Mouse (Mus musculus) adrenal gland, adult 8-10 months (tissue): ENCODE measurements around the gene Nfix. TPM values are rescaled to one million over a fixed set of nuclear protein-coding genes. Genes with fewer than 3 reads are reported as not detected.

Experiments used
- DNase-seq: peaks from one replicate; pipeline ENCODE4 v3.0.0; 2022
- total RNA-seq, 4 experiments: library from RNA; stranded (reverse); gene quantifications; 2 replicates each; pipeline ENCODE4 v1.2.4; 2022

Nfix gene
- total RNA-seq, 4 experiments from 2014 or later, result 99.6 to 150 (median 117) TPM

DNA sequence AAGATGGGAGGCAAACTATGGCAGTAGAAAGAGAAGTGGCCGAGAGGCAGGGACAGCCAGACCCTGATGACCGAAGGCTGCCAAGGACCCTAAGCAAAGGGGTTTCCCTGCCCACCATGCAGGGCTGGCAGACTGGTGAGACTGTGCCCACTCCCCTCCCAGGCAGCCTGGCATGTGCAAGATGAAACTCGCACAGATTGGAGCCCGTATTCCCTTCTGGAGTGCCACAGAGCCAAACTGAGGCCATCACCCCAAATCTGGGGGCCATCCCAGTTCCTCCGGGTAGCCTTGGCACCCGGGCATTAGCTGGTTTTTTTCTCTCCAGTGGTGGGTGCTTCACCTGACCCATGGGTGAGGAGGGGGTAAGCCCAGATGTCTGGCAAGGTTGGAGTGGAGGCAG lies 2.2 kb downstream of the Nfix start:
- no peak for DNase-seq

DNA sequence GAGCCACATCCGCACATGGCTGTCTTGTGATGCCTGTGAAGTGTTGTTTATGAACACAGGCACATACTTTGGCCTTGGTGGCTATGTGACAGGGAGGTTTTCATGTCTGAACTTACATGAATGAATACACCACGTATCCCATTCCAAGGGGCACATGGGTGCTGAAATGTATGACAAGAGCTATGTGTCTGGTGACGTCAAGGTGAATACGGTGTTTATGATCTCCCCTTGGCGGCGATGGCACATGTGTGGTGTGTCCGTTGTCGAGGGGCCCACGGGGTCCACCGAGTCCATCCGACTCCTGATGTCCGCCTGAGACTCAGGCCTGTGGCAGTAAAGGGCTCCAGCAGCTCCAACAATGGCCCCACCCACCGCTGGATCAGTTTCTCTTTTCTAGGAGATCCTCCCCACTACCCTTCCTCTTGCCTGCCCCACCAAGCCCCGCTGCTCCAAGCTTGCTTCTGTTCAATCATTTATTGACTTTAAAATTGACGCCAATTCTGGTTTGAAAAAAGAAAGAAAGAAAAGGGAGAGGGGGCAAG lies 2.8 kb downstream of the Nfix start:
- DNase-seq, result no peak

DNA sequence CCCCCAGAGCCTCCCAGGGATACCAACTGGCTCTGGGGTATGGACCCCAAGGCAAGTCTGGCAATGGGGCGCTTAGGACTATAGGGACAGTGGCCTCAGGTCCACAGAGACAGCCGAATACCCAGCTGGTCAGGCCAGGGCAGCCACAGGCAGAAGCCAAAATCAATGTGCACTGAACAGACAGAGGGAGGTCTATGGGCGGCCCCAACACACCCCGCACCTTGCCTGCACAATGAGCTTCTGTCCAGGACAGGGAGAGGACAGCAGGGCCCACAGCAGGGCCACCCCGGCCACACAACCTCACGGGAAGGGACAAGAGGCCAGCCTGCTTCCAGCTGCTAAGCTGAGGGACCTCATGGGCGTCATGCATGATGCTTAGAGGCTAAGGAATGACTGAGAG lies 5.7 kb downstream of the Nfix start:
- no peak for DNase-seq

DNA sequence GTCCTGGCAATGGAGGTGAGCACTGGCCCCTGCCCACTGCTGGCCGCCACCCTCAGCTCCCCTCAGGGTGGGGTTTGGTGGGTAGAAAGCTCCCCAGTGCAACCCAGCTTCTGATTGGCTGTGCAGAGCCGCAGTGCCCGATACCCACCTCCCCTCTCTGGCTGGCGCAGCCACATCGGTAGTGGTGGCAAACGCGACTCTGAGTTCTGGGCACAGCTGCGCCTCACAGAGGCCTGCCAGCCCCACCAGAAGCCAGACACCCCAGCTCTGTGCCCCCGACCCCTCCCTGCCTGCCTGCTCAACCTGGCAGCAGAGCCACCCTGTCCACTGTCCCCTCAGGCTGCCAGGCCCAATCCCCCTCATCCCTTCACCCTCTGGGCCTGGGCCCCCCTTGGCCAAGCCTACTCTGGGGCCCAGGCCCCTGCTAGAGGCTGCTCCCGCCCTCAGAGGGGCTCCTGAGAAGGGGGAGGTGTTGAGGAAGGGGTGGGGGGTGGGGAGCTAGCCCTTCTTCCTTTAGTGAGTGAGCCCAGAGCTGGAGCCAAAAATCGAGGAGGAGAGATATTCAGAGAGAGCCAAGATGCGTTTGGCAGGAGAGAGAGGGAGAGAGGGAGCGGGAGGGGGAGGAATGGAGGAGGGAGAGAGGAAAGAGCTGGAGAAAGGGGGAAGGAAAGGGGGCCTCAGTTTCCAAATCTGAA lies 6.2 kb downstream of the Nfix start:
- DNase-seq, result no peak

DNA sequence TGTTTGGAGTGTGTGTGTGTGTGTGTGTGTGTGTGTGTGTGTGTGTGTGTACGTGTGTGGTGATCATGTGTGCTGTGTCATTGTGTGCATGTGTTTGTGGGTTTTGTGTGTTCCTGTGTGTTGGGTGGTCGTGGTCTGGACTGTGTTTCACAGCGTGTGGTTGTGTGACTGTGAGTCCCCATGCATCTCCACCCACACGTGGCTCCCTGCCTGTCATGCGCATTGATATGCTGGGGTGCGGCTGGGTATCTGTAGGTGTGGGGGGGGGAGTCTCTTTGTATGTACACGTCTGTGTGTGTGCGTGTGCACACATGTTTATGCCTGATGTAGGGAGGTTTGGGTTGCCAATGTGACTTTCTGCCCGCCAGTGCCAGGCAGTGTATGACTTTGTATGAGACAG lies 7.0 kb downstream of the Nfix start:
- DNase-seq, result no peak

DNA sequence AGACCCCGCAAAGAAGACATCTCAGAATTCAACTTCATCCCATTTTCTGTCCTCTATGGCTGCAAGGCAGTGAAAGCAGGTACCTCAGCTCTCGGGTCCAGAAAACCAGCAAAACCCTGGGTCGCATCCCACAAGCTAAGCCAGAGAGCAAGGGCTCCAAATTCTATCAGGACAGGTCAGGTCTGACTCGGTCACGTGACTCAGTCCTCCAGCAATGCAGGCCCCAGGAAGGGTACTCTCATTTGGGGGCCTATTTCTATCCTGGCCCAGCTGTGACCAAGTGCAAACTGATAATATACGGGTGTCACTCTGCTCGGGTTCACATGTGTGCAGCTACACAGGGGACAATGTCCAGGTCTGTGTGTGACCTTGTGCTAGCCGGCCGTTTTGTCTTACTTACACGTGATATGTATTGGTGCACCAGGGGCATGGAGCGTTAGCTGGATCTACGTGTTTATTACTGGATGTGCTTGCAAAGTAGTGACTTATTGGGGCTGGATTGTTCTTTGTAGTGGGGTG lies 7.7 kb downstream of the Nfix start:
- DNase-seq, result no peak

DNA sequence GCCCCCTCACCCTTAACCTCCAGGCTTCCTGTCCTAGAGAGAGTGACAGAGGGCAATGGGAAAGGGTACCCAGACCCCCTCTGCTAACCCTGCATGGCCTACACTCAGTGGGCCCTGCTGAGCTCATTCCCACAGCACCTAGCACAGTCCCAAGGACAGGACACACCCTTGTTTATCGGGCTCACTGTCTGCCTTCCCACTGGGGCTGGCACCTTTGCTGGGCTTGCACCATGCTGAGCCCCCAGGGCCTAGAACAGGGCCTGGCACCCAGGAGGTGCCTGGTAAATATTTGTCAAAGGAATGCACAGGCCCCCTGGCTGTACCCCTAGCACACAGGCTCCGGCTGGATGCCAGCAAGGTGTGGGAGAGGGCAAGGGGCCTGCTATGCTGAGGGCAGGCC lies 9.6 kb downstream of the Nfix start:
- DNase-seq, result no peak

DNA sequence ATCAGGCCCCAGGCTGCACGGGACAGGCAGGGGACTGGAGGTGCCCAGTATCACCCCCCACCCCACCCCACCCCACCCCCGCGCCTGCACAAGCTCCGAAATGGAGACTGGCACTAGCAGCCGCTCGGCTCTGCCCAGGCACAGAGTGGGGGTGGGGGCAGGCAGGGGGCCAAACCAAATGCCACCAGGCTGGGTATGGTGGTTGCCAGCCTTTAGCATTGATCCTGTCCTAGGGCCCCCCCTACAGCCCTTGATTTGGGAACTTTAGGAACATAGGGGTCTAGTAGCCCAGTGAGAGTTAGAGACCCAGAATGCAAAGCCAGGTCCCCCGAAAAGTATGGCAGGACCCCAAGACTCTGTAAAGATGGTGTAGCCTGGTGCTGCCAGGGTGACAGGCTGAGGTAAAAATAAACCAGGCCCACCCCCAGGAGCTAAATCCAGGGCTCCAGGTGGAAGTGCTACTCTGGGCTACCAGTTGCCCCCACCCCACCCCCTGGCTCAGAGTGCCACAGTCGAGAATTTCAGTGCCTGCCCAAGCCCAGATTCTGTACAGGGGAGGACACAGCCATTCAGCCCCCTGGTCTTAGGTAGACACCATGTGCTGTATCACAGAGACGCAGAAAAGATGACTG lies 10.2 kb downstream of the Nfix start:
- no peak for DNase-seq

DNA sequence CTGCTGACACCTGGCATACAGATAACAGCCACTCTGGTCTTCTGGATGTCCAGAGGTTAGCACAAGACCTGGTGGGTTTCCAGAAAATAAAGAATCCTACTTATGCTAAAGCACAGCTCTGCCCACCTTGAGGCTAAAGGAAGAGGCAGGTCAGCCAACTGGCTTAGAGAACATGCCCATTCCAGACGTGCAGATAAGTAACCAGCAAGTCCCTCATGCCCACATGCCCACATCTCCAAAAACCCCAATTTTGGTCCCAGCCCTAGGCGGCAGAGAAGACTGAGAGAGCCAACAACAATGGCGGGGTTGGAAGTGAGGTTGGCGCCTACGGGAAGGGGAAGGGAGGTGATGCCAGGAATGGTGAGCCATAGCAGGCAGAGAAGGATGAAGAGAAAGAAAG lies 10.8 kb downstream of the Nfix start:
- no peak for DNase-seq

DNA sequence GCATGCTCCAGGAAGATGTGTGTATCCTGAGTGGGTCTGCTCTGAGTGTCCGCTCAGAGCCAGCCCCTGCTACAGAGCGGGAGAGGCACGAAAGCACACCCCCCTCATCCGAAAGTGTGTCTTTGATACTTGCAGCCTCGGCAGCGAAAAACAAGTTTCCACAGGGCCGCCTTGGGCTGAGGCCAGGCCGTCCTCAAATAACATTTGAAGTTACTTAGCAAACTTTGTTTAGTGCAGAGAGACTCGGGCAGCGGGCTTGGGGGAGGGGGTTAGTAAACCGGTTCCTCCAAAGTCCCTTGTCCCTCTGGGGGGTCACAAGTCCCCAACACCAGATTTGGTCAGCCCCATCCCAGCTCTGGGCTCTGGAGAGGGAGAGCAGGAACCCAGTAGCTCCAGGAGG lies 11.2 kb downstream of the Nfix start:
- no peak for DNase-seq

DNA sequence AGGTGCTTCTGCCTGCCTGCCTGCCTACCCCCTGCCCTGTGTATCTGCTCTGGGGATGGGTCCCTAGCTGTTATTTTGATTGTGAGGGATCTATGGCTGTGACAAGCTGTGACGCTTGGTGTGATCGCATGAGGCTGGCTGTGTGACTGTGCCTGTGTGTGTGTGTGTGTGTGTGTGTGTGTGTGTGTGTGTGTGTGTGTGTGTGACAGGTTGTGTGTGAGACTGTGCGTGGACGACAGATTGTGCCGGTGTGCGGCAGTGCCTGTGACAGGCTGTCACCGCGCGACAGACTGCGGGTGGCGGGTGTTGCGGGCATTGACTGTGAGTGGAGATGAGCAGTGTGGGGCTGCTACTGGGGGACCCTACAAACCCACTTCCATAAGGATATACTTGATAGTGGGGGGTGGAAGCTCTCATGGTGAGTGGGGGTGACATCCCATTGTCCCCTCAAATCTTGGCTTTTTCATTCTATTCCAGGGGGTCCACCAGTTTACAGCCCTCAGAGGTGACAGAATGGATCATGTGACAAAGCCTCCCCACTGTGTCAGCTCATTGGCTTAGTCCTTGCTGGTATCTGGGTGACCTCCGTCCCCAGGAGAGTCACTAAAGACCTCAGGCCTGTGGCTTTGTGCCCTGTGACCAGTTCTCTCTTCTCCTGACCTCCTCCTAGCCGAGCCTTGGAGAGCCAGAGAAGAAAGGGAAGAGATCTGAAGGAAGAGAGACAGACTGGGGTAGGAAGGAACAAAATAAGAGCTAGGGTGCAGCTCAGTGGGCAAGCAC lies 12.4 kb downstream of the Nfix start:
- DNase-seq, result no peak

DNA sequence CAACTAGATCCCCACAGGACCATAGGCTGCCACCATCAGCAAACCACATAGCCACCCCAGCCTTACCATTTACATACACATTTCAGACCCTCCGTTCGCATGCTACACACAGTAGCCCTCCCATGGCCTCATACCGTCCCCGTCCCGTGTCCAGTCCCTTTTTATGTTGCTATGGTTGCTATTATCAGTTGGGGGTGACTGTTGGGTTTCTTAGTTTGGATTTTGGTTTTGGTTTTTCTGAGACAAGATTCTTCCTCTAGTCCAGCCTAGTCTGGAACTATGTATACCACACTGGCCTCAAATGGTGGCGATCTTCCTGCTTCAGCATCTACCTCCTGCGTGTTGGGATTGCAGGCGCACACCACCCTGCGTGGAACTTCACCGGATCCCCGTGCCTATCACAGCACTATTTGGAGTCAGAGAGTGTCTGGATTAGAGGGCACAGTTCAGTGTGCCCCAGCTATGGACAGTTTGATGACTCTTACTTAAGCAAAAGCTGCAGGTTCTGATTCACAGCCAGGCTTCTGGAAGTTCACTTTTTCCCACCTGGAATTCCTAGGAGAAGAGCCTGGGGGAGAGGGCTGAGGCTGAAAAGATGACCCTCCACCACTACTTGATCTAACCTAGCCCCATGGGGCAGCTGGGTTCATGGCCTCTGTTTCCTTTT lies 13.2 kb downstream of the Nfix start:
- DNase-seq, result no peak

DNA sequence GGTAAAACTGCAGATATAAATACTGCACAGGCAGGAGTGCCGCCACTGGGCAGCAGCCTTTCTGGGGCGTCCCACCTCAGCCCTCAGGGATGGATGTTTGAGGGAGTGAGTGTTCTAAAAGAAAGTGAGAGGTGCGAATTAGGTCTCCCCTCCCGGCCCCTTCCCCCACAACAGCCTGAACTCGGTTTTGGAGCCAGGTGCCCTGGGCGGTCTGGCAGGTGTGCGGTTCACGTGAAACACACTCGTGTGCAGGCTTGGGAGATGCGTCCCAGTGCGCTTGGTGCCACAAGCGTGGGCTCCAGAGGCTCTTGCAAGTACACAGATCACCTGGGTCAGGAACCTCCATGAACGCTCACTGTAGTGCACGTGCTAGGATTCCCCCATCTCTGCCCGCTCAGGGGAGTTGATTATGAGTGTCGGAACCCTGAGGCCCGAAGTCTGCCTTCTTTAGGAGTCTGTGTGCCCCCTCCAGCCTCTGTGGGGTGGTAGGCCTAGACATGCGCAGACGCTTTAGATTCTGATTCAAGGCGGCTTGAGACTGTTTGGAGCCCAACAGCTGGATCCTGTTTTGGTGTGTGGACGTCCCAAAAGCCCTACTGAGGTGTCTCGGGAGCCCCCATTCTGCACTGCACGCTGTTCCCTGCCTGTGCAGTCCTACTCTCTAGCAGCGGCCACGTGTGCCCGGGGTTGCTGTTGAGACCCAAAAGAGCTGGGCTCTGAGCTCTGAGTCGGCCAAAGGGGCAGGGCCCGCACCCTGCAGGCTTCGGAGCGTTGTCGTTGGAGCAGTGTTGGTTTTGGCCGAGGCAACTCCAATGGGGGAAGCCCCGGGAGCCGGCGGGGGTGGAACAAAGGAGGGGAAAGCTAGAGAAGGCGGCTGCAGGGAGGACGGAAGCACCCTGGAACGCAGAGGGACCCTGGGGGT lies 14.1 kb downstream of the Nfix start:
- DNase-seq, result no peak

DNA sequence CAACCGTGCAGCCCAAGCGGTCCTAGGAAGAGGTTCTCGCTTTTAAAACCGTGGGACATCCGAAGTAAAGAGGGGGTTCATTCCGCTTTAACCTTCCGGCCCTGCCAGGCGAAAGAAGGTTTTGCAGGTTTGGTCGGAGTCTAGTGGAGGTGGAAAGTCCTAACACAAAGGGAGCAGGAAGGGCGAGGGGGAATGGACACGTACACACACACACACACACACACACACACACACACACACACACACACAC lies 14.7 kb downstream of the Nfix start:
- no peak for DNase-seq

DNA sequence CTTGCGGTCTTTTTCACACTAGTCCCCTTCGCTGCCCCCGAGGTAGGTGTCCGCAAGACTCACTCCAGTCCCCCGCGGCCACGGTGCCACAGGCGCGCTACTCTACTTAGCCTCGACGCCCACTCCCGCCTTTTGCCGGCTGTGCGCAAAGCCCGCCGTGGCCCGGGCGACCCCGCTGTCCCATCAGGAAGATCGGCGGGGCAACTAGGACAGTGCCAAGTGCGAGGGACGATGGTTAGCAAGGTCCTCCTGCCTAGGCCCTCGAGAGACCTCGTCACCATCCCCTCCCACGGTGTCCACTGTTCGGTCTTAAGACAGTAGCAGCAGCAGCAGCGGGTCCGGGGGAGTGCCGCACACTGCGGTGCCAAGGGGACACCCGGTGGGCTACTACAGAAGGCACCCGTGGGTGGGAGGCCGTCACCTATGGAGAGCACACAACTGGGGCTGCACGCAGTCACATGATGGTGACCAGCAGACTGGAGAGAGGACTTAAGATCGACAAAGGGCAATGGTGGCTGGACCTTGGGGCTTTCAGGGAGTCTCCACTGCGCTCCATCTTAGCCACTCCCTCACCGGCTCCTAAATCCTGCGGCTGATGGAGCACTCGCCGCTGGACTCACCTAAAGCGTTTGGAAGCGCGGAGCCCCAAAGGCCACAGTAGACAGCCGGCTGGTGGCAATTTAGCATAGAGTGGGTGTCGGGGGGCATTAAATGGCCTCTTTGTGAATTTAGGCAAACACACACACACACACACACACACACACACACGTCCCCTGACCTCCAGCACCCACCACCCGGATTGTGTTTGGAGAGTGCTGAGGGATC lies 15.3 kb downstream of the Nfix start:
- no peak for DNase-seq

DNA sequence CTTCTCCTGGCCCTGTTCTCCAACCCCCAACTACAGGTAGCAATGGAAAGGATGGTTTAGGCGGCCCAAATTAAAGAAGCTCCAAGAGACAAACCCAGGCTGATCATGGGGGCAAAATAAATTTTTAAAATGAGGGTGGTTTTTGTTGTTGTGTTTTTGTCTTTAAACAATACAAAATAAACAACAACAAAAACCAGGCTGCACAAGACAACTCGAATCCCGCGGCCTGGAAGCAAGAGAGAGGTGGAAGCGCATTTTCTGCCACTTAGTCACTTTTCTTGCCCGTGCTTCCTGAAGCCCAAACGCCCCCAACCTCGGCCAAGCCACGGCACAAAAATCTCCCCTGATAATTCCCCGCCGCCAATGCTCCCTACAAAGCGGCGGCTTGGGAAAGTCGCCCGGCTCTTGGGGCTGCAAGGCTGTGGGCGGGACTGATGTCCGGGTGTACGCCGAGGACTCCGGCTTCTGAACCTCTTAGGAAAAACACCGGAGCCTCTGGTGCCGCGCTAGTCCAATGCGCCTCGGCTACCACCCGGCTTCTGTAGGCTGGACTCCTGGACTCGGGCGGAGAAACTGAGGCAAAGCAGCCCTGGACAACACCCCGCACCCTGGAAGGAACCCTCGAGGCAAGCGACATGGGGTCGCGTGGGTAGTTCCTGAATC lies 16.1 kb downstream of the Nfix start:
- no peak for DNase-seq

DNA sequence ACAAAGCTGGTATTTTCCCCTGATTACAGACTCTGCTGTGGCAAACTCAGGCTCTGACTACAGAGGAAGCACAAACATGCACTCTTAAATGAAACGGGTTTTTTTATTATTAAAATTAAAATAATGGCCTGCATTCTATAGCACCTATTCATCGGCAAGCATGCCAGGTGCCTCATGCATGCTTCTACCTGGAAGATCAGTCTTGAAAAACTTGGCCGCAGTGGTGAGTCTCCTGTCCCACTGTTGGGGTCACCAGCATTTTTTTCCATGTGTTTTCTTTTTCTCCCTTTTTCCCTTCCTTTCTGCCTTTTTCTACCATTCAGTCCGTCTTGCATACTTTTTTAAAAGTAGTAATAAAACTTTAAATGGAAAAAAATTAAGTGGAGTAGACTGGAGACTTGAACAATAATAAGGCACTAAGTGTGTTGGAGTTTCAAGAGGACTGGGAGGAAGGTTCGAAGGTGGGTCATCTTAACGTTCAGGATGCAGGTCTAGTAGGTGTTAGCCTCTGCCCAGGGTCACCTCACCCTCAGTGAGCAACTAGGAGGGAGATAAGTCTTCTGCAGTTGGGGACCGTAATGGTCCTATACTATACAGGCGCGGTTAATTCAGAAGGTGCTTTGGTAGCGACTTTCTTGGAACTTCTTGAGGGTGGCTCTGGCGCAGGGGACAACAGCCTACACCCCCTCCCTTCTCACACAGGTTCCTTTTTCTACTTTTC lies 16.8 kb downstream of the Nfix start:
- no peak for DNase-seq

DNA sequence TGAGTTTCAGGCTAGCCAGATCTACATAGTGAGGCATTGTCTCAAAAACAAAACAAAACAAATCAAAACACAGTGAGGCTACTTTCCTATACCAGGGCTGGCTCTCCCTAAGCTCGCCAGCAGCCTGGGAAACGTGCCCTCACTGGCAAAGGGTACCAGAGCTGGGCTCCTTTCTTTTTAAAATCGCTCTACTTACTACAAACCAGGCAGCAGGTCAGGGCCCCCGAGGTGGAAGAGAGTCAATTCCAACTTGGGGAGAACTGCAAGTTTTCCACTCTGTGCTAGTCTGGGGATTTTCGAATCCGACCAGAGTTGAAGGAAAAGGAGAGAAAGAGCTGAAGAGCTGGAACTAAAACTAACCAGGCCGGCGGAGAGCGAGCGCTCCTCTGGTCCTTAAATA lies 17.5 kb downstream of the Nfix start:
- no peak for DNase-seq

DNA sequence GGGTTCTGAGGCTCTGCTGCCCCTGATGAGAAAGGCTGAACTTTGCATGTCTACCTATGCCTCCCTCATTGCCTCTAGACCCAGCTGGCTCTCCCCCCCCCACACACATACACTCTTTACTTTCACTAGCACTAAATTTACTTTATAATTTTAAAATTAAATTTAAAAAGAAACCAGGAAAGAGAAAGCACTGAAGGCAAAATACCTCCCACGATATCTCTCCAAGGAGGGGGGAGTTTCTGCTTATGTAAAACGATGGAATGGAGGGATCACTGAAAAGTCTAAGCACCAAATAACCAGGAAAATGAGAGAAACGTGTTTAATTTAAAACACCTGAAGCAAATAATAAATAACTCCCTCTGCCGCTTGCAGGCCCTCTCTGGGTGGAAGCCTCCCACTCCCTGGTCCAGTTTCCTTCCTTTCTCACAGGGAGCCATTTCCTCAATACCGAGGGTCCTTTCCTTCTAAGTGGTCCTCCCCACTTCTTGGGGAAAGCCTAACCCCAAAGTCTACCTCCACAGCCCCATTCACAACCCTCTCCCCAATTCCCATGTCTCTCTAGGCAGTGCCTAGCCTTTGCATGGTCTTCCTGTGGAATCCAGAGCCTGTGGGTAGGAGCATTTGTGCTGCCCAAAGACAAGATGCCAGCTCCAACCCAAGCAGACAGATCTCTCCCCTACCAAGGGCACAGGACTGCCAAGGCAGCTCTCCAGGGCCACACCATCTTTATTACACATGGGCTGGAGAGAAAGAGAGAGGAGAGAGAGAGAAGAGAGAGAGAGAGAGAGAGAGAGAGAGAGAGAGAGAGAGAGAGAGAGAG lies 18.2 kb downstream of the Nfix start:
- no peak for DNase-seq
